Mouse (Mus musculus) neural tube, embryonic 13.5 days (tissue): Measurements from ENCODE around the gene Taf3. TPM values are rescaled to one million over a fixed set of nuclear protein-coding genes. Genes with fewer than 3 reads are reported as not detected.

Experiments
- polyA plus RNA-seq: library from polyadenylated mRNA; unstranded; fragments of >200 nt; fragmentation: Nextera tagmentation; extraction: Ambion mirVana; gene quantifications from 2 replicates; pipeline ENCODE4 v1.2.1, GENCODE M21; 2015

The Taf3 gene
- polyA plus RNA-seq, 1 experiment from 2014 or later = 14.2 TPM

Other genes with a start within 250 kb of the Taf3 start
- gene 4930412O13Rik, start 167.3 kb downstream of the Taf3 start, polyA plus RNA-seq = 0.29 TPM in 1 of 2 replicates, not detected in the other
- 1.1 TPM in 1 of 2 replicates, not detected in the other for gene 9230102O04Rik, start 159.1 kb downstream of the Taf3 start, polyA plus RNA-seq
- 10.1 and 12.4 TPM in 2 replicates for gene Gata3, start 158.6 kb downstream of the Taf3 start, polyA plus RNA-seq
- gene Atp5c1, start 31.9 kb upstream of the Taf3 start, polyA plus RNA-seq = 532 and 575 TPM in 2 replicates
- 34.4 and 36.9 TPM in 2 replicates for gene Kin, start 32.0 kb upstream of the Taf3 start, polyA plus RNA-seq
- gene Itih2, start 82.8 kb upstream of the Taf3 start, polyA plus RNA-seq = 2.0 and 2.2 TPM in 2 replicates
- 8.4 and 8.9 TPM in 2 replicates for gene Itih5, start 105.0 kb upstream of the Taf3 start, polyA plus RNA-seq